Mouse (Mus musculus): ENCODE data around the gene Flad1. TPM values are rescaled to one million over a fixed set of nuclear protein-coding genes. Genes with fewer than 3 reads are reported as not detected.

The Flad1 gene
- polyA plus RNA-seq, 1 experiment from 2014 or later = 23.1 TPM

GRCm38 (mm10) chr3:89410864-89411263 is 806 bp downstream of the Flad1 start:
- 75% methylated on average over 10 of the region's 10 CpGs for WGBS
- ATAC-seq (ENCODE audit: borderline replicate concordance, extremely low read depth, low FRiP score, low TSS enrichment) = no peak
- peak overlapping the region; percentile 52 for H3K4me3 ChIP-seq
- no peaks in the 10 kb centered on the region for H3K27me3 ChIP-seq
- H3K4me2 ChIP-seq = peak overlapping the region; percentile 62
- H3K9ac ChIP-seq = peak overlapping the region; percentile 49
- H3K27ac ChIP-seq = no peak overlapping the region
- peaks cover 12% of the 10 kb centered on the region for H3K4me1 ChIP-seq
- peaks cover 26% of the 10 kb centered on the region for H3K36me3 ChIP-seq
- H3K9me3 ChIP-seq = no peaks in the 10 kb centered on the region

GRCm38 (mm10) chr3:89409701-89410100 is 2.0 kb downstream of the Flad1 start:
- H3K4me1 ChIP-seq = peaks cover 12% of the 10 kb centered on the region
- no peak overlapping the region for H3K27ac ChIP-seq
- H3K27me3 ChIP-seq = no peaks in the 10 kb centered on the region
- no peak overlapping the region for H3K4me2 ChIP-seq
- H3K9ac ChIP-seq = no peak overlapping the region
- 94% methylated on average over 3 of the region's 3 CpGs for WGBS
- H3K9me3 ChIP-seq = no peaks in the 10 kb centered on the region
- no peak for ATAC-seq (ENCODE audit: borderline replicate concordance, extremely low read depth, low FRiP score, low TSS enrichment)
- peaks cover 14% of the 10 kb centered on the region for H3K36me3 ChIP-seq
- H3K4me3 ChIP-seq = no peak overlapping the region

- Histone ChIP-seq H3K27me3 (no peaks in the 10 kb centered on the region), H3K27ac (no peak overlapping the region), H3K36me3 (peaks cover 12% of the 10 kb centered on the region), H3K4me1 (peaks cover 12% of the 10 kb centered on the region), H3K9me3 (no peaks in the 10 kb centered on the region), H3K4me2 (no peak overlapping the region), H3K9ac (no peak overlapping the region), H3K4me3 (no peak overlapping the region)
- ATAC-seq (ENCODE audit: borderline replicate concordance, extremely low read depth, low FRiP score, low TSS enrichment) = no peak
- WGBS = 64% methylated on average over 16 of the region's 16 CpGs
Observed at GRCm38 (mm10) chr3:89408448-89408847, 3.2 kb downstream of the Flad1 start.

- ATAC-seq (ENCODE audit: borderline replicate concordance, extremely low read depth, low FRiP score, low TSS enrichment) = no peak
- Histone ChIP-seq H3K9me3 (no peaks in the 10 kb centered on the region), H3K36me3 (peaks cover 24% of the 10 kb centered on the region), H3K4me3 (no peak overlapping the region), H3K27ac (no peak overlapping the region), H3K4me2 (no peak overlapping the region), H3K4me1 (peaks cover 12% of the 10 kb centered on the region), H3K27me3 (no peaks in the 10 kb centered on the region), H3K9ac (no peak overlapping the region)
- WGBS = 87% methylated on average over 6 of the region's 6 CpGs
Observed at GRCm38 (mm10) chr3:89406887-89407286, 4.8 kb downstream of the Flad1 start.

GRCm38 (mm10) chr3:89402693-89403092 is 9.0 kb downstream of the Flad1 start, which contains the start of gene Lenep:
Gene Lenep, minus strand, starts transcription at chr3:89402793.
- ATAC-seq (ENCODE audit: borderline replicate concordance, extremely low read depth, low FRiP score, low TSS enrichment) = no peak
- Histone ChIP-seq H3K4me3 (no peak within 1 kb of the TSS), H3K27ac (no peak within 1 kb of the TSS), H3K9ac (no peak within 1 kb of the TSS), H3K4me1 (peaks cover 4% of the 10 kb centered on the region; the same call in 1 of the 2 replicates), H3K36me3 (peaks cover 24% of the 10 kb centered on the region), H3K27me3 (no peaks in the 10 kb centered on the region), H3K4me2 (no peak within 1 kb of the TSS), H3K9me3 (no peaks in the 10 kb centered on the region)
- WGBS = 70% methylated on average over 5 of the region's 5 CpGs

- Histone ChIP-seq H3K27ac (no peak overlapping the region), H3K4me1 (peaks cover 6% of the 10 kb centered on the region), H3K9ac (no peak overlapping the region), H3K4me2 (no peak overlapping the region), H3K9me3 (no peaks in the 10 kb centered on the region), H3K4me3 (no peak overlapping the region), H3K36me3 (peaks cover 20% of the 10 kb centered on the region), H3K27me3 (no peaks in the 10 kb centered on the region)
- 82% methylated on average over 7 of the region's 7 CpGs for WGBS
- no peak for ATAC-seq (ENCODE audit: borderline replicate concordance, extremely low read depth, low FRiP score, low TSS enrichment)
Observed at GRCm38 (mm10) chr3:89401329-89401728, 10.3 kb downstream of the Flad1 start.

- WGBS = under 1% methylated on average over 4 of the region's 4 CpGs
- H3K9me3 ChIP-seq = no peaks in the 10 kb centered on the region
- peak overlapping the region; percentile 97 for H3K4me2 ChIP-seq
- H3K27ac ChIP-seq = 0 out of 2 replicates have a peak overlapping the region, but pooled peaks have one; percentile 93
- no peaks in the 10 kb centered on the region for H3K27me3 ChIP-seq
- no peak for ATAC-seq (ENCODE audit: borderline replicate concordance, extremely low read depth, low FRiP score, low TSS enrichment)
- peaks cover 32% of the 10 kb centered on the region for H3K4me1 ChIP-seq
- H3K9ac ChIP-seq = peak overlapping the region; percentile 48; the same call in 1 of the 2 replicates
- H3K36me3 ChIP-seq = no peaks in the 10 kb centered on the region; the same call in 1 of the 2 replicates
- H3K4me3 ChIP-seq = peak overlapping the region; percentile 60
Observed at GRCm38 (mm10) chr3:89396654-89397005, 15.0 kb downstream of the Flad1 start.

- Histone ChIP-seq H3K27me3 (no peaks in the 10 kb centered on the region), H3K36me3 (no peaks in the 10 kb centered on the region), H3K27ac (peak overlapping the region; percentile 93), H3K9me3 (no peaks in the 10 kb centered on the region), H3K4me1 (peaks cover 38% of the 10 kb centered on the region), H3K4me3 (peak overlapping the region; percentile 60), H3K4me2 (peak overlapping the region; percentile 97), H3K9ac (peak overlapping the region; percentile 48)
- no peak for ATAC-seq (ENCODE audit: borderline replicate concordance, extremely low read depth, low FRiP score, low TSS enrichment)
- 1% methylated on average over 42 of the region's 44 CpGs for WGBS
Observed at GRCm38 (mm10) chr3:89395806-89396653, 15.6 kb downstream of the Flad1 start.

- H3K9me3 ChIP-seq = no peaks in the 10 kb centered on the region
- peaks cover 44% of the 10 kb centered on the region for H3K4me1 ChIP-seq
- no peak for ATAC-seq (ENCODE audit: borderline replicate concordance, extremely low read depth, low FRiP score, low TSS enrichment)
- peak overlapping the region; percentile 93 for H3K27ac ChIP-seq
- H3K9ac ChIP-seq = peak overlapping the region; percentile 59
- H3K4me3 ChIP-seq = peak overlapping the region; percentile 60
- peak overlapping the region; percentile 97 for H3K4me2 ChIP-seq
- H3K36me3 ChIP-seq = no peaks in the 10 kb centered on the region
- no peaks in the 10 kb centered on the region for H3K27me3 ChIP-seq
- 4% methylated on average over 10 of the region's 10 CpGs for WGBS
Observed at GRCm38 (mm10) chr3:89395419-89395805, 16.3 kb downstream of the Flad1 start.

- Histone ChIP-seq H3K27ac (peak overlapping the region; percentile 93), H3K9ac (peak overlapping the region; percentile 59)
- WGBS = 0% methylated on average over 12 of the region's 12 CpGs
Observed at GRCm38 (mm10) chr3:89394894-89395256, 16.8 kb downstream of the Flad1 start.

GRCm38 (mm10) chr3:89394006-89394893 is 17.4 kb downstream of the Flad1 start, which contains the start of gene Zbtb7b:
Gene Zbtb7b, minus strand, starts transcription at chr3:89394776.
- peaks cover 56% of the 10 kb centered on the region for H3K4me1 ChIP-seq
- H3K36me3 ChIP-seq = no peaks in the 10 kb centered on the region
- H3K4me3 ChIP-seq = peak within 1 kb of the TSS; percentile 60
- peak within 1 kb of the TSS; percentile 93 for H3K27ac ChIP-seq
- 0% methylated on average over 41 of the region's 42 CpGs for WGBS
- H3K27me3 ChIP-seq = no peaks in the 10 kb centered on the region
- H3K9me3 ChIP-seq = no peaks in the 10 kb centered on the region
- peak; percentile 50 for ATAC-seq (ENCODE audit: borderline replicate concordance, extremely low read depth, low FRiP score, low TSS enrichment)
- peak within 1 kb of the TSS; percentile 97 for H3K4me2 ChIP-seq
- H3K9ac ChIP-seq = peak within 1 kb of the TSS; percentile 59

More at GRCm38 (mm10) chr3:89394894-89395256, 16.8 kb downstream of the Flad1 start:
- Histone ChIP-seq H3K9me3 (no peaks in the 10 kb centered on the region), H3K4me2 (peak overlapping the region; percentile 97), H3K4me1 (peaks cover 50% of the 10 kb centered on the region), H3K27me3 (no peaks in the 10 kb centered on the region), H3K4me3 (peak overlapping the region; percentile 60), H3K36me3 (no peaks in the 10 kb centered on the region)
- ATAC-seq (ENCODE audit: borderline replicate concordance, extremely low read depth, low FRiP score, low TSS enrichment) = peak; percentile 4; the same call in 1 of the 2 replicates

All from lung, embryonic 15.5 days (tissue).